Mouse (Mus musculus): Measurements from ENCODE around the gene Klrg1.

The Klrg1 gene

DNA sequence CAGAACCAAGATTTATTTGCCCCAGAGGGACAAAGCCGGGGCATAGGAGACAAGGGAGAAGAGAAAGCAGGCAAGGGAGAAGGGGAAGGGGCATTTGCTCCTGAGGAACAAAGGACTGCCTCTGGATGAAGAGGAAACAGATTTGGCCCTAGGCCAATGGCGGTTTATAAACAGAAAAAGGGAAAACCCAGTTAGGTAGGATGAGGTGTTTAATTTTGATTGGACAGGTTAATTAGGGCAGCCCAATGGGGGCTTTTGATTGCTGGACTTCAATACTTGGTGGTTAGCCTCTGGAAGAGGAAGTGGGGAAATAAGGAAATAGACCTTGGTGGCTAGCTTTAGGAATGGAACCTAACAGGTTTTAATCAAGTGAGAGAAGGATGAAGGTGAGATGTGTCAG is 9.5 kb upstream of the Klrg1 start:
- DNase-seq (ENCODE audit: low spot score in 2 of 2): no peak

GRCm38 (mm10) chr6:122291735-122292134 is 9.1 kb upstream of the Klrg1 start:
- DNase-seq (ENCODE audit: low spot score in 2 of 2): no peak

GRCm38 (mm10) chr6:122291264-122291663 is 8.6 kb upstream of the Klrg1 start:
- DNase-seq (ENCODE audit: low spot score in 2 of 2): no peak

- DNase-seq (ENCODE audit: low spot score in 2 of 2): no peak
Observed at GRCm38 (mm10) chr6:122290253-122290652, 7.6 kb upstream of the Klrg1 start.

- no peak for DNase-seq (ENCODE audit: low spot score in 2 of 2)
Observed at GRCm38 (mm10) chr6:122289313-122289712, 6.6 kb upstream of the Klrg1 start.

GRCm38 (mm10) chr6:122288263-122288662 is 5.6 kb upstream of the Klrg1 start:
- no peak for DNase-seq (ENCODE audit: low spot score in 2 of 2)

DNA sequence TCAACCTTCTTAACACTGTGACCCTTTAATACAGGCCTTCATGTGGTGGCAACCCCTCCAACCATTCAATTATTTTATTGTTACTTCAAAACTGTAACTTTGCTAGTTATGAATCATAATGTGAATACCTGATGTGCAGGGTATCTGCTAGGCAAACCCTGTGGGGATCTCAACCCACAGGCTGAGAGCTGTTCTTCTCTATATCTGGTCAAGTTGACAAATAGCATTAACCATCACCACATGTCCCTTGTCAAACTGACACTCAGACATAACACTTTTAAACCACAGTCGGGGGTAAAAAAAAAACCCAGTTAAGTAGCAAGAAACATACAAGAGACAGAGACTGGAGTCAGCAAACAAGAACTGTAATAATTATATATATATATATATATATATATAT is 2.1 kb upstream of the Klrg1 start:
- DNase-seq (ENCODE audit: low spot score in 2 of 2): no peak

- no peak for DNase-seq (ENCODE audit: low spot score in 2 of 2)
Observed at GRCm38 (mm10) chr6:122284304-122284703, 1.6 kb upstream of the Klrg1 start.

DNA sequence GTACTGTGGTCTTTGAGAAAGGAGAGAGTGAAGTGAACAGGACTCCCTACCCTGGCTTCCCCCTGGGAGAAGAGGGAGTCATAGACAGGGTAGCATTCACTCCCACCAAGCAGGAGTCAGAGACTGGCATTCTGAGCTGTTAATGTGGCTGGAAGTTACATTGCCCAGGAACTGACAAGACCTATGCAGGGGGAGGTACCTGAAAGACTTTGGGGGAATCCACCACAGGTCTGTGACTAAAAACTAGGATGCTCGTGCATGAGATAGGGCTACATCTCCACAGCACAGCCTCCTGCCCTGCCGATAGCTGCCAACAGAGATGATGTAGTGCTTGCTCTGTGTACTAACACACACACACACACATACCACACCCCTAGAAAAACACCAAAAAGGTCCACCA is 747 bp upstream of the Klrg1 start:
- no peak for DNase-seq (ENCODE audit: low spot score in 2 of 2)

DNA sequence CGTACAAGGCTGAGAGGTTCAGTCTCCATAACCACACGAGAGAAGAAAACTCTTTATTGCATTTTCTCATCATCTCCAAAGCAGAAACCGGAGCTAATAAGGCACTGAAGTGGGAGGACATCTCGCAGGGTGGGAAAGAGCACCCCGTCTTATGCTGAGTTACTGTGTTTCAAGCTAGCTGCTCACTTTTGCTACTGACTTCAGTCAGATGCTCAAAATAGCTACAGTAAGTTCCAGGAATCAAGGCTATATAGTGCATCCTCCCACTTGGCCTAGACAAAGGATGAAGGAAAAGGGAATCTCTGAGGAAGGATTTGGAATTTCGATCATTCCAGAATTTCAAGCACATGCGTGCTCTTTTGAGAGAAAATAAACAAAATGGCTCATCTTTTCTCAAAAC is 6.1 kb downstream of the Klrg1 start:
- no peak for DNase-seq (ENCODE audit: low spot score in 2 of 2)

GRCm38 (mm10) chr6:122274546-122274945 is 8.1 kb downstream of the Klrg1 start:
- no peak for DNase-seq (ENCODE audit: low spot score in 2 of 2)

DNA sequence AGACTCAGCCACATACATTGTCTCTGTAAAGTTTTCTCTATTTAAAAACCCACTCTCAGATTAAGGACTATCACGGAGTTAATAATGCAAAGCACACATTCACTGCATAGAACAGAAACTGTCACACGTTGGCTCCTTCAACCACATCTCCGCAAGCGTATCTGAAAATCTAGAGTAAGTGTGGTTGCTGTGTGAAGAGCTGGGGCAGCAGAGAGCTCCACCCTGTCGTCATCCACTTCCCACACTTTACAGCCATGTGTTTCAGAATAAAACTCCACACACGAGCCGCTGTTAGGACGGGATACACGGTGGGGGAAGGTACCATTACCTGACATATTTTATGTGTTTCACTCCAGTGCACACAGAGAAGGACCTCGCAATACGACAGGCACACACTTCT is 12.5 kb downstream of the Klrg1 start:
- no peak for DNase-seq (ENCODE audit: low spot score in 2 of 2)

GRCm38 (mm10) chr6:122269170-122269569 is 13.5 kb downstream of the Klrg1 start:
- DNase-seq (ENCODE audit: low spot score in 2 of 2): no peak

GRCm38 (mm10) chr6:122268561-122268960 is 14.1 kb downstream of the Klrg1 start:
- no peak for DNase-seq (ENCODE audit: low spot score in 2 of 2)

GRCm38 (mm10) chr6:122262543-122262942 is 20.1 kb downstream of the Klrg1 start:
- no peak for DNase-seq (ENCODE audit: low spot score in 2 of 2)

DNA sequence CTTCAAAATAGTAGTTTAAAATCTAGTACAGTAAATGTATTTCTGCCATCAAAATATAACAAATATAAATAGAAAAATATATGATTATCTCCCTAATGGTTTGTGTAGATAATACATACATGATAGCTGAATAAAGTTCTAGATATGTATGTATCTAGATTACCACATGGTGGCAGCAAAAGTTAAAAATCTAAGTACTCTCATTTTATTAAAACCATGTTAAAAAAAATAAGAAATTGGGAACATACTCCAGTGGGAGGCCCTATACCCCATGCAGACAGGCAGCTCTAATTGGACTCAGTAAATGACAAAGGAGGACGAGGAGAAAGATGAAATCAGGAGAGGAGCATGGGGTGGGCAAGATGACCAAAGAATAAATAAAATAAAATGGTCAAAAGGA is 30.5 kb downstream of the Klrg1 start:
- DNase-seq (ENCODE audit: low spot score in 2 of 2): no peak

- no peak for DNase-seq (ENCODE audit: low spot score in 2 of 2)
Observed at GRCm38 (mm10) chr6:122250033-122250432, 32.6 kb downstream of the Klrg1 start.
